Mouse (Mus musculus): ENCODE measurements around the gene Tmem72. TPM values are rescaled to one million over a fixed set of nuclear protein-coding genes. Genes with fewer than 3 reads are reported as not detected.

The Tmem72 gene
- total RNA-seq, 1 experiment from 2014 or later = 0.05 TPM

Other genes starting within 250 kb of the Tmem72 start
- not detected in 2 replicates for gene Olfr211, start 227.8 kb downstream of the Tmem72 start, total RNA-seq (2017)
- not detected in 2 replicates for gene Olfr212, start 210.4 kb downstream of the Tmem72 start, total RNA-seq (2017)
- gene Olfr213, start 178.5 kb downstream of the Tmem72 start, total RNA-seq (2017) = not detected in 2 replicates
- 0.92 and 1.2 TPM in 2 replicates for gene Gm5580, start 165.8 kb downstream of the Tmem72 start, total RNA-seq (2017)
- gene Olfr214, start 162.7 kb downstream of the Tmem72 start, total RNA-seq (2017) = not detected in 2 replicates
- gene Olfr215, start 132.7 kb downstream of the Tmem72 start, total RNA-seq (2017) = not detected in 2 replicates
- gene Zfp422, start 87.9 kb downstream of the Tmem72 start, total RNA-seq (2017) = 79.8 and 85.1 TPM in 2 replicates
- gene Depp1, start 66.3 kb downstream of the Tmem72 start, total RNA-seq (2017) = 0.63 and 1.6 TPM in 2 replicates
- gene Rassf4, start 43.0 kb downstream of the Tmem72 start, total RNA-seq (2017) = 15.0 and 17.4 TPM in 2 replicates